Mouse (Mus musculus): ENCODE results near the gene Gm4836.
"Not testable (repeated sequence)": the region's sequence is repeated elsewhere in the genome, so short reads cannot be mapped to it uniquely, and the experiment has no call there.

Gm4836 gene

DNA sequence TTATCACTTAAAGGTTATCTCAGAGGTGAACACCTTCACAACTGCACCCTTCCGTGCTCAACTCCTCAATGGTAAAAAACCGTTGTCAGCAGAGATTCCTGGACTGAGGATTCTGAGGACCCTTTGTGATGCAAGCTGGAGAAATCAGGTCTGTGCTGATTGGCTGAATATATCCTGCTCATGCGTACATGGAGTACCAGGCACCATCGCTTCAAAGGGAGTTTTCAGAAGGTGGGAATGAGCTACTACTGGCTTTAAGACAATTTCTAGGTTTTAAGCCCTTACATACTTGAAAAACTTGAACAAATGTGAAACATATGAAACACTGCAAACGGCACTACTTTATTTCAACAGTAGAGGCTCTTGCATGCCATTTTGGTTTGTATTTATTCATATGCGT is at the start of gene Gm4836:
Gene Gm4836 (minus strand): TSS at position 101 of the 400 bp plus-strand sequence.
- DNase-seq (ENCODE audit: low spot score in 2 of 2) = not testable (repeated sequence)

Data from urinary bladder, postnatal 4 days (tissue).